Mouse (Mus musculus): ENCODE data around the gene Olfr311. TPM values are rescaled to one million over a fixed set of nuclear protein-coding genes. Genes with fewer than 3 reads are reported as not detected.
"Not testable (repeated sequence)": the region's sequence is repeated elsewhere in the genome, so short reads cannot be mapped to it uniquely, and the experiment has no call there.

Olfr311 gene
- total and polyA plus RNA-seq, 3 experiments = not detected

DNA sequence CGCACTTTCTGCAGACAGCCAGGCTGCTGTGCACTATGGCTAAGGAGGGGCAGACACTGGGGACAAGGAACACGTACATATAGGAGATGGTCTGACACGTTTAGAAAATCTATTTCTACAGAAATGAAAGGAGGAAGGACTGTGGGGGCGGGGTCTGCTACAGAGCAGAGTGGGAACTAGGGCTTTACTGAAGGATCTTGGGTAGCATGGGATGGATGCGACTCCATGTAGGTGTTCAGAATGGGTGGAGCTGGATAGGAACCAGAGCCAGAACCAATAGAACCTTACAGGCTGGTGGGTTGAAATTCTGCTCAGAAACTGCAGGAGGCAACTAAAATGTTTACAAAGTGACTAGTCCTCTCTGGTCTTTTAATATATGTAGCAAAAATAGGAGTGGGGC lies 39.3 kb upstream of the Olfr311 start:
- Histone ChIP-seq H3K4me3 (no peak overlapping the region), H3K27ac (no peak overlapping the region), H3K9ac (ENCODE audit: low read depth, low read length) (no peak overlapping the region), H3K79me2 (replicated peaks; ENCODE audit: control insufficient read depth, insufficient read depth, low read length) (no peaks in the 10 kb centered on the region), H3K4me1 (ENCODE audit: control insufficient read depth, insufficient read depth, low read length) (no peaks in the 10 kb centered on the region), H3K36me3 (ENCODE audit: control insufficient read depth, insufficient read depth, low read length) (no peaks in the 10 kb centered on the region), H3K27me3 (ENCODE audit: control insufficient read depth, insufficient read depth, low read length) (no peaks in the 10 kb centered on the region)
- TF ChIP-seq EP300 (IDR thresholded peaks at IDR 0.05; ENCODE audit: insufficient read depth, low read depth, low read length) = no peak
- no peak for TF ChIP-seq POLR2A (IDR thresholded peaks at IDR 0.05; ENCODE audit: insufficient read depth, low read depth, low read length)
- TF ChIP-seq CTCF (IDR thresholded peaks at IDR 0.05) = no peak
- intact Hi-C loops (cut with DNase I) = no loop called here
- DNase-seq = no peak
- 70% methylated on average over 5 of the region's 5 CpGs for WGBS

DNA sequence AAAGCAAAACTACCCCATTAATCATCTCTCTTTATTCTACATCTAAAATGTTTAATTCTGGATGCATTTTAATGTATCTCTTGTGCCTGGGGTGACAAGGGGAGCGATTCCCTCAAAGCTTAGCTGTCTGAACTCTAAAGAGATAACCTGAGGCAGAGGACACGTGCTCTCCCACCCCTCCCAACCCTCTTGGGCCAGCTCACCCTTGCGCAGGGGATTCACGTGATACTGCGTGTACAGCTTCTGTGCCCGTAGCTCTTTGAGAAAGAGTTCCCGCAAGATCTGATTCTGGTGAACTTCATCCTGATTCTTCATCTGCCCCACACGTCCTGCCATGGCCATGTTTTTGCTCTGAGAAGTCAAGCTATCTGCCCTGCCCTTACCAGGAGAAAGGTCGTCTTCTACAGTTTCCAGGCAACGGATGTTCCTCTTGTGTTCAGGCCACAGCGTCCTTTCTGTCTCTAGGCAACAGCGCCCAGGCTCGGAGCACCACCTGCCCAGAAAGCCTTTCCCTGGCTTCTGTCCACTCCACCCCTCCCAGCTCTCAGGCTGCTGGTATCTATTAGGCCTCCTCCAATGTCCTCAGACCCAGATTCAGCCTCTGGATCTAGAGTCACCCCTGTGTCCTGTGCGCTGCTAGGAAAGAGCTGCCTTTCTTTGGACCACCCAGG lies 37.4 kb upstream of the Olfr311 start, which contains the start of gene Fam183b:
Fam183b (minus strand) TSS at position 403 of the 671 bp plus-strand sequence.
- H3K4me1 ChIP-seq (ENCODE audit: control insufficient read depth, insufficient read depth, low read length) = no peaks in the 10 kb centered on the region
- peak in 1 of 2 experiments; percentile 27 for DNase-seq

DNA sequence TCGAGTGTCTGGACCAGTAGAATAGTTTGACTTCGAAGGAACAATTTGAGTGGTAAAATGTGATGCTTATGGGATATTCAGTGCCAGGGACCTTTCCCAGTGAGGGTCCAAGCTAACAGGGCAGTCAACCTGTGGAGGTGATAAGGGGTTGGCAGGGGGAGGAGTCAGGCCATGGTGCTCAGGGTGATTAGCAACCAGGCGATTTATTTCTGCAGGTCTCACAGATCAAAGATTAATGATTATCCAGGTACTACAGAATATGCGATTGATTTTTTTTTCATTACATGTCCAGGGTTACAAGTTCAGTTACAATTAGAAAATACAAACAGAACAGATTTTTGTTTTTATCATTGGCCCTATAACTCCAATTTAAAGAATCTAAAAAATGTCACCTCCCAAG lies 35.2 kb upstream of the Olfr311 start:
- no peak overlapping the region for H3K4me3 ChIP-seq
- WGBS = 74% methylated on average over 4 of the region's 4 CpGs
- no peaks in the 10 kb centered on the region for H3K79me2 ChIP-seq (replicated peaks; ENCODE audit: control insufficient read depth, insufficient read depth, low read length)
- H3K9ac ChIP-seq (ENCODE audit: low read depth, low read length) = no peak overlapping the region
- intact Hi-C loops (cut with DNase I) = no loop called here
- no peaks in the 10 kb centered on the region for H3K27me3 ChIP-seq (ENCODE audit: control insufficient read depth, insufficient read depth, low read length)
- TF ChIP-seq POLR2A (IDR thresholded peaks at IDR 0.05; ENCODE audit: insufficient read depth, low read depth, low read length) (no peak), CTCF (IDR thresholded peaks at IDR 0.05) (no peak)
- no peak overlapping the region for H3K27ac ChIP-seq
- H3K4me1 ChIP-seq (ENCODE audit: control insufficient read depth, insufficient read depth, low read length) = no peaks in the 10 kb centered on the region
- no peaks in the 10 kb centered on the region for H3K36me3 ChIP-seq (ENCODE audit: control insufficient read depth, insufficient read depth, low read length)
- no peak for DNase-seq

More for the DNA sequence above, 37.4 kb upstream of the Olfr311 start, which contains the start of gene Fam183b:
- Histone ChIP-seq H3K36me3 (ENCODE audit: control insufficient read depth, insufficient read depth, low read length) (no peaks in the 10 kb centered on the region), H3K4me3 (no peak within 1 kb of the TSS), H3K27ac (no peak within 1 kb of the TSS), H3K27me3 (ENCODE audit: control insufficient read depth, insufficient read depth, low read length) (no peaks in the 10 kb centered on the region), H3K9ac (ENCODE audit: low read depth, low read length) (no peak within 1 kb of the TSS), H3K79me2 (replicated peaks; ENCODE audit: control insufficient read depth, insufficient read depth, low read length) (no peaks in the 10 kb centered on the region)
- intact Hi-C loops (cut with DNase I) = no loop called here
- TF ChIP-seq EP300 (IDR thresholded peaks at IDR 0.05; ENCODE audit: insufficient read depth, low read depth, low read length) (no peak), CTCF (IDR thresholded peaks at IDR 0.05) (no peak), POLR2A (IDR thresholded peaks at IDR 0.05; ENCODE audit: insufficient read depth, low read depth, low read length) (no peak)
- 35% methylated on average over 14 of the region's 14 CpGs for WGBS

DNA sequence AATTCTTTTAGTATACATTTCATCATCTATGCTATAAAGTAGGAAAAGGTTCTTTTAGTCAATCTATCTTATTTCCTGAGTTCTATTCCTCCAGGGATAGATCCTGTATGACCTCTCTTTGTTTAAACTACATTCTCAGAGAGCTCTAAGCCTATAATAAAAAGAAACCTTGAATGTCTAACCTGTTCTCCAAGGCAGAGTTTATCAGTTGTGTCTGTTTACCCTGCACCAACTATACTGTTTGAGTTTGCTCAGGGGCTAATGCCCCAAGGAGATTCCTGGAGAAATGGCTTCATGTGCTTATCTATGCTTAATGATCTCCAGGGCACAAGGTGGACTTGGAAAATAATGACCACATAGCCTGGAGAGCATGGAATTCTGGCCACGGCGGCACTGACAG lies 34.7 kb upstream of the Olfr311 start:
- Histone ChIP-seq H3K4me1 (ENCODE audit: control insufficient read depth, insufficient read depth, low read length) (no peaks in the 10 kb centered on the region), H3K27ac (no peak overlapping the region), H3K4me3 (no peak overlapping the region), H3K36me3 (ENCODE audit: control insufficient read depth, insufficient read depth, low read length) (no peaks in the 10 kb centered on the region), H3K9ac (ENCODE audit: low read depth, low read length) (no peak overlapping the region), H3K79me2 (replicated peaks; ENCODE audit: control insufficient read depth, insufficient read depth, low read length) (no peaks in the 10 kb centered on the region), H3K27me3 (ENCODE audit: control insufficient read depth, insufficient read depth, low read length) (no peaks in the 10 kb centered on the region)
- intact Hi-C loops (cut with DNase I) = no loop called here
- 60% methylated on average over 2 of the region's 2 CpGs for WGBS
- TF ChIP-seq CTCF (IDR thresholded peaks at IDR 0.05) (no peak), POLR2A (IDR thresholded peaks at IDR 0.05; ENCODE audit: insufficient read depth, low read depth, low read length) (no peak), EP300 (IDR thresholded peaks at IDR 0.05; ENCODE audit: insufficient read depth, low read depth, low read length) (no peak)
- DNase-seq = no peak

DNA sequence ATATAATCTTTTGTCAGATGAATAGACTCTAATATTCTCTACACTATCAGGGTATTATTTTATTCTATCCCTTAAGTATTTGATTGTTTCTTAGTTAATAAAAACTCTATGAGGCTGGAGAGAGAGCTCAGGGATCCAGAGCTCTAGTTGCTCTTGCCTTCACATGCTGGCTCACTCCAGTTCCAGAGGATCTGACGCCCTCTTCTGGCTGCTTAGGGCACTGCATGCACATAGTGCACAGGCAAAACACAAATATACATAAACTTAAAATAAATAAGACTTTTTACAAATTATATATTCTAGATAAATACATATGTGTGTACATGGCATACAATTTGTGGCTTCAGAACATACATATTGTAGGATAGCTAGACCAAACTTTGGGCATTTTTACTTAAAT lies 27.1 kb upstream of the Olfr311 start:
- H3K9ac ChIP-seq (ENCODE audit: low read depth, low read length) = no peak overlapping the region
- intact Hi-C loops (cut with DNase I) = no loop called here
- no peak overlapping the region for H3K4me3 ChIP-seq
- no peaks in the 10 kb centered on the region for H3K36me3 ChIP-seq (ENCODE audit: control insufficient read depth, insufficient read depth, low read length)
- no peaks in the 10 kb centered on the region for H3K4me1 ChIP-seq (ENCODE audit: control insufficient read depth, insufficient read depth, low read length)
- DNase-seq = no peak
- WGBS = 3% methylated on average over 1 of the region's 1 CpGs
- no peaks in the 10 kb centered on the region for H3K79me2 ChIP-seq (replicated peaks; ENCODE audit: control insufficient read depth, insufficient read depth, low read length)
- H3K27me3 ChIP-seq (ENCODE audit: control insufficient read depth, insufficient read depth, low read length) = no peaks in the 10 kb centered on the region
- no peak overlapping the region for H3K27ac ChIP-seq
- TF ChIP-seq CTCF (IDR thresholded peaks at IDR 0.05) = peak; percentile 23
- TF ChIP-seq POLR2A (IDR thresholded peaks at IDR 0.05; ENCODE audit: insufficient read depth, low read depth, low read length) = no peak

DNA sequence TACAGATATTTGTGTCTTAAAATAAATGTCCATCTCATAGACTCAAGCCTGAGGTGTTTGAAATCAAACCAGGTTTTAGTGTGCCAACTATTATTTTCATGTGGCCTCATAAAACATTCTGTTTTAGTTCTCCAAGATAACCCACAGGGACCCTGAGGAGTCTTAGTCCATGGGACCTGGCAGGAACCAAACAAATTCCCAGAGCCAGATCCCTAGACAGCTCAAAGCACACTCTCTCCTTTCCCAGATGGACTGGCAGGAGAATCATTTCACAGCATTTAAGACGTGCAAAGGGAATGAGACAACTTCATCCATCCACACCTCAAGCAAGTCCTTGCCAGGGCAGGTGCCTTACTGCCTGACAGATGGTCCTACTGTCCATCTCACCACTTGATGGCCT lies 24.4 kb upstream of the Olfr311 start, which contains the start of gene Olfr313:
Olfr313 (plus strand) TSS at position 301 of the 400 bp plus-strand sequence.
- H3K79me2 ChIP-seq (replicated peaks; ENCODE audit: control insufficient read depth, insufficient read depth, low read length); H3K4me1 ChIP-seq (ENCODE audit: control insufficient read depth, insufficient read depth, low read length); H3K27me3 ChIP-seq (ENCODE audit: control insufficient read depth, insufficient read depth, low read length); H3K4me3 ChIP-seq; intact Hi-C loops (cut with DNase I); H3K27ac ChIP-seq; H3K9ac ChIP-seq (ENCODE audit: low read depth, low read length); H3K36me3 ChIP-seq (ENCODE audit: control insufficient read depth, insufficient read depth, low read length); DNase-seq: not testable (repeated sequence)
- WGBS = 60% methylated on average over 1 of the region's 1 CpGs
